Mouse (Mus musculus) testis, adult 2 months (tissue): ENCODE measurements around the gene Nupr1.

Source experiments
- CTCF ChIP-seq: fragments of 200-500 bp; IDR thresholded peaks from 2 replicates; pipeline ENCODE4 v1.5.1; 2012; ENCODE audit warnings: low read depth, mild to moderate bottlenecking, inconsistent platforms, low read length, moderate library complexity; ENCODE audit not compliant: control insufficient read depth, insufficient read depth, insufficient replicate concordance
- POLR2A ChIP-seq: fragments of 200-500 bp; IDR thresholded peaks from 2 replicates; pipeline ENCODE4 v1.6.1; 2012; ENCODE audit warnings: low read depth, mild to moderate bottlenecking, inconsistent platforms, low read length, moderate library complexity; ENCODE audit not compliant: control insufficient read depth

GRCm38 (mm10) chr7:126649231-126650051, 18.8 kb upstream of the Nupr1 start, which contains the start of gene Sgf29:
- TF ChIP-seq CTCF (0 out of 2 replicates have a peak, but pooled peaks have one; percentile 8), POLR2A (peak; percentile 92)
